Mouse (Mus musculus) testis, adult 2 months (tissue): ENCODE measurements around the gene Ppp1r8.

ENCODE experiments used
- CTCF ChIP-seq: fragments of 200-500 bp; IDR thresholded peaks from 2 replicates; pipeline ENCODE4 v1.5.1; 2012; ENCODE audit warnings: low read depth, mild to moderate bottlenecking, inconsistent platforms, low read length, moderate library complexity; ENCODE audit not compliant: control insufficient read depth, insufficient read depth, insufficient replicate concordance
- POLR2A ChIP-seq: fragments of 200-500 bp; IDR thresholded peaks from 2 replicates; pipeline ENCODE4 v1.6.1; 2012; ENCODE audit warnings: low read depth, mild to moderate bottlenecking, inconsistent platforms, low read length, moderate library complexity; ENCODE audit not compliant: control insufficient read depth

DNA sequence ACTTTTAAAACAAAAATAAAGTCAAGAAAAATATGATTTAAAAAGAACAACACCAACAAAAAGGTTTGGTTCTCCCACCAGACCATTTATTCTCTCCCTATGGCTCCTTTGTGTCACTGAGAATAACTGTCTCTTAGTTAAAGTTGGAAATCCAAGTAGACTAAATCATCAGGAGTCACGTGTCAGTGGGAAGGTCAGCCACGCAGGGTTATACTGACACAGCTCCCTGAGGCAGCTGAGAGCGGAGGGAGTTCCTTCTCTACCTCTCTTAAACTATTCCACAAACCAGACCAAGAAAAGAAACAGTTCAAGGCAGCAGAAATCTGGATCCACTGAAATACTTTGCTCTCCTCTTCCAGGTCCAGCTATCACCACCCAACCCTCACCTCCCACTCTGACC lies 28.1 kb upstream of the Ppp1r8 start:
- no peak for TF ChIP-seq CTCF
- no peak for TF ChIP-seq POLR2A
